Mouse (Mus musculus): ENCODE measurements around the gene Btbd35f21. TPM values are rescaled to one million over a fixed set of nuclear protein-coding genes. Genes with fewer than 3 reads are reported as not detected.

The Btbd35f21 gene
- total RNA-seq (2023) = not detected in 4 replicates

GRCm38 (mm10) chrX:32725809-32726208, at the start of gene Btbd35f21:
TSS of gene Btbd35f21 (plus strand) at chrX:32726109.

Other genes with a start within 250 kb of the Btbd35f21 start
- gene Btbd35f1, start 166.1 kb upstream of the Btbd35f21 start, total RNA-seq (2023) = not detected in 4 replicates
- gene Gm5926, start 75.4 kb upstream of the Btbd35f21 start, total RNA-seq (2023) = not detected in 4 replicates
- gene Btbd35f30, start 168.5 kb downstream of the Btbd35f21 start, total RNA-seq (2023) = not detected in 4 replicates
- not detected in 4 replicates for gene Gm21789, start 215.7 kb downstream of the Btbd35f21 start, total RNA-seq (2023)
- gene Btbd35f5, start 247.8 kb downstream of the Btbd35f21 start, total RNA-seq (2023) = not detected in 4 replicates